Mouse (Mus musculus) T-helper 2 cell (primary cell): ENCODE measurements around the gene Lrguk.

Experiments used
- in situ Hi-C: fragments of 300-600 bp; cut with MboI, MseI; formaldehyde crosslinking; loops from one replicate; pipeline ENCODE4 v1.15.1; 2025; ENCODE audit warnings: high pct_unique_total_duplicates

Lrguk gene

DNA sequence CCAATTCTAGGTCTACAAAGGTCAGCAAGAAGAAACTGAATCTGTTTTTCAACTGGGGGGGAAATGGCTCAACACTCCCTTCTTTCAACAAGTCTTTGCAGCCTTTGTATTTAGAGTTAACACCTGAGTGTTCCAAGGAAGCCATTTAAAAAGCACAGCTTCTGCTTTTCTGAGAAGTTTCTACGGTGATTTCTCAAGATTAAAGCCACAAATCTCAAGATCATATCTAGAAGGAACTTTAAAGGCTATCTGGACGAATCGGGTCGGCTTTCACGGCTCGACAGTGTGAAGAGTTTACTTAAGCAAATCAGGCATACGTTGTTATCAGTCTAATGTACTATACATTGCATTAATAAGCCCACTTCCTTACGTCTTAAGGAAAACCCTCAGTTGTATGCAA is 145.5 kb downstream of the Lrguk start:
- in situ Hi-C loops = no loop called here

DNA sequence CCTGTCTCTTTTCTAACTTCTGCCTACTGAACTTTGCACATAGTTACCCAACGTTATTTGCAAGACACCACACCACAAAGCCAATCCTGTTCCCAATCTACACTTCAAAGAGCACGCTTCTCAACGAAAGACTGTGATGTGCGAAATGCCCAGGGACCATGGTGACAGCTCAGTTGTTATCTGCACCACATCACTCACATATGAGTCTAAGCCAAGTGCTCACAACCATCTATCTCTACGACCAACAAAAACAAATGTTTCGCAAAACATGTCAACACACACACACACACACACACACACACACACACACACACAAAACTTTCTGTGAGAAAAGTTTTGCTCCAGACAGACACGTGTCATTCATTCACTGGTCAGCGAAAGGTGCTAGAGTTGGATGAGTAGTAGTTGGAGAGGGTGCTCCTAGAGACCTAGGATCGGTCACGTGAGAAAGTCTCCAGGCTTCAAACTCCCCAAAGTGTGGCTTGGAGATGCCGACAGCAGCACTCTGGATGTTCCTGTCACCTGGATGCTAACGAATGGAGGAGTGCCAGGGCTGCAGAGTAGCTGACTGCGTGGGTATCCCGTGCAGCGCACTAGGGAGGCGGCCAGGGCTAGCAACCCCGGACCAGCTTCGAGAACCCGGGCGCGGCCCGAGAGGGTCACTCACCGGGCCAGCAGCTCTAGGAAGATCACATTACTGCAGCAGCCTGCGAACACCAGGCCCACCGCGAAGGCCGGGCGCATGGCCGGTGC is 147.0 kb downstream of the Lrguk start:
- in situ Hi-C loops = no loop called here

DNA sequence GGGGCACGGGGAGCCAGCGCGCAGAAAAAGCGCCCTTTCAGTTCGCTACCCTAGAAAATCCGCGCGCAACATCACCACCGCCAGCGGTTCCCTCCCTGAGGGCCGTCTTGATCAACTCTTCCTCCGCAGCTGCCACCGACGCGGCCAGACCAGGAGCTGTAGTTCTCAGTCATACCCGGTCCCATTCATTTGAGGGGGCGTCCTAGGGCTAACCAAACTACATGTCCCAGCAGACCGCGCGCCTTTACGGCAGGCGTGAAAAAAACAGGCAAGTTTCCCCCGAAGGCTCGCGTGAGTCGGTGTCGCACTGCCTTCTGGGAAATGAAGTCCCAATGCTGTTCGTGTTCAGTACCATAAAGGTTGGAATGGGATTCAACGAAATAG is 147.6 kb downstream of the Lrguk start, which contains the start of gene Slc35b4:
Gene Slc35b4, minus strand, starts transcription at position 248 of the 384 bp plus-strand sequence.
- in situ Hi-C loops = no loop called here

DNA sequence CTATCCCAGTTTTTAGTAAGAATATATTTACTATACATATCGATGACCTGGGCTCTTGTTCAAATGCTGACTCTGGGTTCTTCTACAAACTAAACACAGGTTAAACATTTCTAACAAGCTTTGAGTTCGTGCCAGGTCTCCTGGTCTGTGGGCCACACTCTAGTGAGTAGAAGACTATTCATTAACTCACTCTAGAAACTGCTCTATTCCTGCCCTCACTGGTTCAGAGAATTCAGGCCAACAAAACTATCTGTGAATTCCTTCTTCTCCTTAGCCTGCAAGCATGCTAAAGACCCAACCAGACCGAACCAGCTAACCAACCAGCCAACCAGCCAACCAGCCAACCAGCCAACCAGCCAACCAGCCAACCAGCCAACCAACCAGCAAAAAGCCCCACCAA is 149.8 kb downstream of the Lrguk start:
- in situ Hi-C loops = no loop called here

DNA sequence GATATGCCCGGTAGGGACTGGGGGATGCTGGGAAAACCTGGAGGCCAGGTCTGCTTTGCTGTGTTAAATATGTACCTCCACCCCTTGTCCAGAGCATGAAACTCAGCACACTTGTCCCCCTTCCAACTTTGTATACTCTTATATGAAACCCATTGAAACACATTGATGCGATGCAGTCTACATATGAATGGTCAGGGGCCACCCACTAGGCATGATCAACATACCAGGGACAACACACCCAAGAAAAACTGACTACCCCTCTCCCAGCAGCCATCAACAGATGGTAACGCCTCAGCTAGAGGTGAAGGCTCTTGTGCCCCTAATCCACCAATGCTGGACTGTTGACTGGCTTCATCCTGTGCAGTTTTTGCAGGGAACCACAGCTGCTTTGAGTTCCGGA is 150.7 kb downstream of the Lrguk start:
- in situ Hi-C loops = loop anchor here (5.0 kb wide), 1 partner anchor 1113 kb away; no protein-coding TSS in a partner anchor

DNA sequence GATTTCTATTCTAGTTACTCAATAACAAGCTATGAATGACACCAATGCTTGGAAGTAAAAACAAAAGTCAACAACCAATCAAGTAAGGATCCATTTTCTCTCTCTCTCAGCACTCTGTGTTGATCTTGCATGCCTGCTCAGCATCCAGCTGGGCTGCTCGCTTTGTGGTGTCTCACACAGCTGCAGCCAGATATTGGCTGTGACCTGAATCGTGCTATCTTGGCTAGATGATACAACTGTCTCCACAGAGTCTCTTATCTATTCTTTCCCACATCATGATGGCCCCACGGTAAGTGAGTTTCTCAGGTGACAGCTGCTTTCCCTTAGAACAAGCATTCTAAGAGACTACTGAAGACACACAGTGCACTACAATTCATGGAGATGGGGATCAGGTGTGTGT is 152.7 kb downstream of the Lrguk start:
- in situ Hi-C loops = loop anchor here (5.0 kb wide), 1 partner anchor 1115 kb away; no protein-coding TSS in a partner anchor

DNA sequence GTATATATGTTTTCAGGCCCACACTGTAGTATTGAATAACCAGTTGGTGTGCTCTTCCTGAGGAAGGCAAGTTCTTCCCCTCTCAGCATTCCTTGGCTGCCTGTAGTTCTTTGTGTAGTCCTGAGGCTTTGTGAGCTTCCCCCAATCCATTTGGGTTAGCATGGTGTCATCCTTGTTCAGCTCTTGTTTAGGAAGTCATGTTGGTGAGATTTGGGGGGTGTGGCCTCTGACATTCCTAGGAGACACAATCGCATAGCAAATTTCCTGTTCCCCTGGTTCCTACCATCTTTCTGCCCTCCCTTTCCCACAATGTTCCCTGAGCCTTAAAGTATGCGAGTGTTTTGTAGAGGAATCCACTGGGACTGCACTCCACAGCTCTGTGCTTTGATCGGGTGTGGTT is 154.1 kb downstream of the Lrguk start:
- in situ Hi-C loops = loop anchor here (5.0 kb wide), 1 partner anchor 1116 kb away; no protein-coding TSS in a partner anchor
